Mouse (Mus musculus) heart, postnatal 0 days (tissue): ENCODE data around the gene Bbs2. TPM values are rescaled to one million over a fixed set of nuclear protein-coding genes. Genes with fewer than 3 reads are reported as not detected.

Source experiments
- ATAC-seq: fragments of 200-750 bp; cut with Nextera tagmentation; 2 replicates; pipeline ENCODE4 v1.8.0; 2017; ENCODE audit warnings: low read depth, moderate number of reproducible peaks, moderate library complexity; ENCODE audit not compliant: insufficient read depth
- DNase-seq: peaks from one replicate; pipeline ENCODE4 v3.0.0-alpha.2; 2016; ENCODE audit warnings: low spot score
- H3K27ac ChIP-seq: fragments of 300-500 bp; sonication (generic); 2 replicates; pipeline ENCODE4 v1.5.1; 2014; ENCODE audit warnings: low read depth, mild to moderate bottlenecking
- H3K27me3 ChIP-seq: fragments of 300-500 bp; sonication (generic); 2 replicates; pipeline ENCODE4 v1.6.1; 2014; ENCODE audit warnings: low read length, mixed read lengths; ENCODE audit not compliant: control insufficient read depth, insufficient read depth
- H3K36me3 ChIP-seq: fragments of 300-500 bp; sonication (generic); replicated peaks from 2 replicates; pipeline ENCODE4 v1.6.1; 2014; ENCODE audit warnings: low read length, mixed read lengths; ENCODE audit not compliant: control insufficient read depth, insufficient read depth
- H3K4me1 ChIP-seq: fragments of 300-500 bp; sonication (generic); 2 replicates; pipeline ENCODE4 v1.6.1; 2014; ENCODE audit warnings: antibody characterized with exemption; ENCODE audit not compliant: control insufficient read depth, insufficient read depth
- H3K4me2 ChIP-seq: fragments of 300-500 bp; sonication (generic); 2 replicates; pipeline ENCODE4 v1.6.1; 2014; ENCODE audit warnings: low read depth, mild to moderate bottlenecking, low read length, moderate library complexity
- H3K4me3 ChIP-seq: fragments of 300-500 bp; sonication (generic); 2 replicates; pipeline ENCODE4 v1.5.1; 2014; ENCODE audit warnings: low read depth, low read length
- H3K9ac ChIP-seq: fragments of 300-500 bp; sonication (generic); replicated peaks from 2 replicates; pipeline ENCODE4 v1.6.1; 2014; ENCODE audit warnings: low read depth, low read length, mixed read lengths
- H3K9me3 ChIP-seq: fragments of 300-500 bp; sonication (generic); replicated peaks from 2 replicates; pipeline ENCODE4 v1.6.1; 2016; ENCODE audit warnings: low read length; ENCODE audit not compliant: control insufficient read depth
- CTCF ChIP-seq: IDR thresholded peaks from 2 replicates; pipeline ENCODE4 v1.5.1; 2016; ENCODE audit warnings: antibody characterized with exemption, control low read depth, low read depth
- EP300 ChIP-seq: IDR thresholded peaks from 2 replicates; pipeline ENCODE4 v1.6.1; 2016; ENCODE audit warnings: antibody characterized with exemption, low read depth
- WGBS: fragments of 180-500 bp; shearing (Covaris S2); extraction: QIAGEN DNeasy Blood & Tissue Kit; methylation state at CpG from one replicate; pipeline ENCODE4 v1.1.7; 2014; 5-methylcytosine and 5-hydroxymethylcytosine counted together
- polyA plus RNA-seq: library from polyadenylated mRNA; unstranded; fragments of >200 nt; fragmentation: Nextera tagmentation; extraction: Ambion mirVana; gene quantifications from 2 replicates; pipeline ENCODE4 v1.2.1, GENCODE M21; 2015
- total RNA-seq: library from RNA; depleted of rRNA; stranded (reverse); fragments of >200 nt; gene quantifications from 2 replicates; pipeline ENCODE4 v1.2.3, GENCODE M21; 2014; ENCODE audit warnings: low replicate concordance; rRNA removed

Bbs2 gene
- 10.1 and 12.6 TPM in 2 replicates for total RNA-seq
- 9.1 and 9.5 TPM in 2 replicates for polyA plus RNA-seq

- DNase-seq = peak; percentile 99
- peak within 1 kb of the TSS; percentile 55 for H3K4me3 ChIP-seq
- peak within 1 kb of the TSS; percentile 94 for H3K27ac ChIP-seq
- TF ChIP-seq EP300 = no peak; the same call in 1 of the 2 replicates
- peak; percentile 47 for TF ChIP-seq CTCF
- peaks cover 5% of the 10 kb centered on the region; the same call in 1 of the 2 replicates for H3K4me1 ChIP-seq
- WGBS = under 1% methylated on average over 61 of the region's 61 CpGs
- no peaks in the 10 kb centered on the region for H3K36me3 ChIP-seq
- H3K9ac ChIP-seq = peak within 1 kb of the TSS; percentile 62
- peak; percentile 100 for ATAC-seq
- H3K27me3 ChIP-seq = no peaks in the 10 kb centered on the region
- no peaks in the 10 kb centered on the region for H3K9me3 ChIP-seq
- peak within 1 kb of the TSS; percentile 64 for H3K4me2 ChIP-seq
Measured at GRCm38 (mm10) chr8:94098081-94098974, at the start of gene Bbs2. Bbs2 (minus strand) TSS chr8:94098928.

GRCm38 (mm10) chr8:94148236-94148635, 49.5 kb upstream of the Bbs2 start:
- 48% methylated on average over 5 of the region's 5 CpGs for WGBS

GRCm38 (mm10) chr8:94140266-94140795, 41.6 kb upstream of the Bbs2 start:
- no peaks in the 10 kb centered on the region for H3K27me3 ChIP-seq
- no peak overlapping the region for H3K4me3 ChIP-seq
- TF ChIP-seq EP300 (no peak), CTCF (no peak)
- WGBS = 77% methylated on average over 4 of the region's 4 CpGs
- ATAC-seq (no peak), DNase-seq (no peak)
- H3K4me1 ChIP-seq = no peaks in the 10 kb centered on the region
- no peak overlapping the region for H3K27ac ChIP-seq
- H3K4me2 ChIP-seq = no peak overlapping the region
- H3K9me3 ChIP-seq = no peaks in the 10 kb centered on the region
- H3K9ac ChIP-seq = no peak overlapping the region
- H3K36me3 ChIP-seq = no peaks in the 10 kb centered on the region

More at GRCm38 (mm10) chr8:94148236-94148635, 49.5 kb upstream of the Bbs2 start:
- Histone ChIP-seq H3K27me3 (0 out of 2 replicates have a peak, but pooled peaks cover 3% of the 10 kb centered on the region), H3K36me3 (no peaks in the 10 kb centered on the region), H3K4me3 (no peak overlapping the region), H3K4me2 (no peak overlapping the region), H3K27ac (no peak overlapping the region), H3K4me1 (no peaks in the 10 kb centered on the region), H3K9ac (no peak overlapping the region), H3K9me3 (no peaks in the 10 kb centered on the region)
- DNase-seq (no peak), ATAC-seq (no peak)
- TF ChIP-seq CTCF (no peak), EP300 (no peak)

- no peaks in the 10 kb centered on the region for H3K9me3 ChIP-seq
- H3K4me3 ChIP-seq = no peak within 1 kb of the TSS
- 43% methylated on average over 6 of the region's 6 CpGs for WGBS
- H3K4me2 ChIP-seq = no peak within 1 kb of the TSS
- no peak within 1 kb of the TSS for H3K27ac ChIP-seq
- ATAC-seq (no peak), DNase-seq (no peak)
- TF ChIP-seq EP300 (no peak), CTCF (no peak)
- no peaks in the 10 kb centered on the region for H3K27me3 ChIP-seq
- H3K36me3 ChIP-seq = no peaks in the 10 kb centered on the region
- no peaks in the 10 kb centered on the region for H3K4me1 ChIP-seq
- H3K9ac ChIP-seq = no peak within 1 kb of the TSS
Measured at GRCm38 (mm10) chr8:94136933-94137332, 38.2 kb upstream of the Bbs2 start, which contains the start of gene Mt4. Mt4 (plus strand) TSS chr8:94137197.

- TF ChIP-seq CTCF (no peak), EP300 (no peak)
- ATAC-seq = no peak
- no peaks in the 10 kb centered on the region for H3K36me3 ChIP-seq
- H3K9ac ChIP-seq = no peak overlapping the region
- no peak overlapping the region for H3K4me3 ChIP-seq
- no peaks in the 10 kb centered on the region for H3K9me3 ChIP-seq
- 83% methylated on average over 7 of the region's 7 CpGs for WGBS
- H3K27me3 ChIP-seq = no peaks in the 10 kb centered on the region
- no peak for DNase-seq
- no peak overlapping the region for H3K27ac ChIP-seq
- H3K4me1 ChIP-seq = no peaks in the 10 kb centered on the region
- H3K4me2 ChIP-seq = no peak overlapping the region
Measured at GRCm38 (mm10) chr8:94136192-94136591, 37.5 kb upstream of the Bbs2 start.
